Mouse (Mus musculus): Measurements from ENCODE around the gene Zfp715. TPM values are rescaled to one million over a fixed set of nuclear protein-coding genes. Genes with fewer than 3 reads are reported as not detected.
"Not testable (repeated sequence)": the region's sequence is repeated elsewhere in the genome, so short reads cannot be mapped to it uniquely, and the experiment has no call there.

Gene Zfp715
- 15.8 and 18.1 TPM in 2 replicates for polyA plus RNA-seq (2016; fragmentation: Nextera tagmentation; extraction: Ambion mirVana)

GRCm38 (mm10) chr7:43313013-43313428, at the start of gene Zfp715:
Gene Zfp715, minus strand, starts transcription at chr7:43313294.
- H3K9ac ChIP-seq = peak within 1 kb of the TSS; percentile 76
- peak within 1 kb of the TSS; percentile 84 for H3K27ac ChIP-seq
- peaks cover 20% of the 10 kb centered on the region for H3K36me3 ChIP-seq
- no peaks in the 10 kb centered on the region for H3K9me3 ChIP-seq (replicated peaks)
- H3K4me2 ChIP-seq (replicated peaks) = peak within 1 kb of the TSS; percentile 77
- H3K27me3 ChIP-seq = no peaks in the 10 kb centered on the region
- H3K4me3 ChIP-seq = peak within 1 kb of the TSS; percentile 74
- ATAC-seq (ENCODE audit: low FRiP score) = peak; percentile 95
- 0% methylated on average over 33 of the region's 33 CpGs for WGBS
- H3K4me1 ChIP-seq = peaks cover 11% of the 10 kb centered on the region

GRCm38 (mm10) chr7:43362021-43362420, 48.9 kb upstream of the Zfp715 start:
- Histone ChIP-seq H3K9me3 (replicated peaks) (no peaks in the 10 kb centered on the region), H3K4me1 (no peaks in the 10 kb centered on the region), H3K27ac (no peak overlapping the region), H3K36me3 (no peaks in the 10 kb centered on the region), H3K27me3 (no peaks in the 10 kb centered on the region), H3K4me3 (no peak overlapping the region), H3K9ac (no peak overlapping the region), H3K4me2 (replicated peaks) (no peak overlapping the region)
- 77% methylated on average over 4 of the region's 4 CpGs for WGBS
- ATAC-seq (ENCODE audit: low FRiP score) = no peak

DNA sequence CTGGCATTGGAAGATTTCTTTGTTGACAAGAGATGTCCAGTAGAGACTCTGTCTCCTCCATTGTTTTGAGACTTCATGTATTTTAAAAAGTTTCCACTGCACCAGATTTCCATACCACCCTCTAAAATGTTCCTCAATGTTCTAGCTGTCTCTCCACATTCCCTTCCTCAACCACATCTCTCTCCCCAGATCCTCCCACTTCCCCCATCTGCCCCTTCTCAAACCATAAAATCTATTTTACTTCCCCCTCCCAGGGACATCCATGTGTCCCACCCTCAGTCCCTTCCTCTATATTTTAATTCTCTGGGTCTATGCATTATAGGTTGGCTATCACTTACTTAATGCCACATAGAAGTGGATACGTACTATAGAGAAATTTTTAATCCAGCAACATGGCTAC, 48.3 kb upstream of the Zfp715 start:
- Histone ChIP-seq H3K4me1 (no peaks in the 10 kb centered on the region), H3K27me3 (no peaks in the 10 kb centered on the region), H3K9me3 (replicated peaks) (no peaks in the 10 kb centered on the region), H3K36me3 (no peaks in the 10 kb centered on the region), H3K27ac (no peak overlapping the region), H3K4me3 (no peak overlapping the region), H3K9ac (no peak overlapping the region), H3K4me2 (replicated peaks) (no peak overlapping the region)
- ATAC-seq (ENCODE audit: low FRiP score) = no peak
- WGBS = 76% methylated on average over 1 of the region's 1 CpGs

DNA sequence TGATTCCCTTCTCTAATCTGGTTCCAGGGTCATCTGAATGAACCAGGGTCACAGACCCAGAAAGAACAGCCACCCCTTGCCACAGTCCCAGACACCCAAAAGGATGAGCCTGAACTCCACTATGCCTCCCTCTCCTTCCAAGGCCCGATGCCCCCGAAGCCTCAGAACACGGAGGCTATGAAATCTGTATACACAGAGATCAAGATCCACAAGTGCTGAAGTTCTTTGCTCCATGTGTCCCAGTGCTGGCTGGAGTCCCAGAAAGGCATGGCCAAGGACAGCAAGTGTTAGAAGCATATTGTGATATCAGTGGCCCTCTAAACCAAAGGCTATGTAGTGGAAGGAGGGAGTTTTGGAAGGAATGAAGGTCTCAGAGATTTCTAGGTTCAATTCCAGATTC, 45.5 kb upstream of the Zfp715 start:
- WGBS = 91% methylated on average over 3 of the region's 3 CpGs
- Histone ChIP-seq H3K27ac (no peak overlapping the region), H3K27me3 (no peaks in the 10 kb centered on the region), H3K4me3 (no peak overlapping the region), H3K9me3 (replicated peaks) (no peaks in the 10 kb centered on the region), H3K9ac (no peak overlapping the region), H3K4me2 (replicated peaks) (no peak overlapping the region), H3K36me3 (no peaks in the 10 kb centered on the region), H3K4me1 (0 out of 2 replicates have a peak, but pooled peaks cover 6% of the 10 kb centered on the region)
- ATAC-seq (ENCODE audit: low FRiP score) = no peak

GRCm38 (mm10) chr7:43354893-43355835, 42.1 kb upstream of the Zfp715 start:
- Histone ChIP-seq H3K4me3 (no peak overlapping the region), H3K4me2 (replicated peaks) (peak overlapping the region; percentile 24; the same call in 1 of the 2 replicates), H3K36me3 (no peaks in the 10 kb centered on the region), H3K9me3 (replicated peaks) (no peaks in the 10 kb centered on the region), H3K9ac (peak overlapping the region; percentile 33; the same call in 1 of the 2 replicates), H3K27me3 (no peaks in the 10 kb centered on the region), H3K27ac (no peak overlapping the region), H3K4me1 (0 out of 2 replicates have a peak, but pooled peaks cover 6% of the 10 kb centered on the region)
- ATAC-seq (ENCODE audit: low FRiP score) = no peak
- WGBS = 14% methylated on average over 12 of the region's 12 CpGs

DNA sequence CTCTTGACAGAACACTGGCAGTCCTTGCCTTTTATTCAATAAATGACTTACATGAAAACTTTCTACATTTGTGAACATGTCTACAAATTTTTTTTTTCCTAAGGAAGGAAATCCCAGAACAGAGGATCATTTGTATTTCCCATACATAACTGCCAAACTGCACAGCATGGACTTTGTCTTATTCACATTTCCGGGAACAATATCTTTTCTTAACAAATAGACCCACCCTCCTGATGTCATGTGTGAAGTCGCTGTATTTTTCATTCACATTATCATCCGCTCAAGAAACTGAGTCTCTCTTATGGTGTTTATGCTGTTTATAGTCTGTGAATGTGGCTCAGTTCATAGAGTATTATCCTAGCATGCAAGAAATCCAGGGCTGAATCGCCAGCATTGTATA, 40.7 kb upstream of the Zfp715 start:
- Histone ChIP-seq H3K4me1 (0 out of 2 replicates have a peak, but pooled peaks cover 6% of the 10 kb centered on the region), H3K36me3 (no peaks in the 10 kb centered on the region), H3K27ac (no peak overlapping the region), H3K4me3 (no peak overlapping the region), H3K9me3 (replicated peaks) (no peaks in the 10 kb centered on the region), H3K4me2 (replicated peaks) (no peak overlapping the region), H3K9ac (no peak overlapping the region), H3K27me3 (no peaks in the 10 kb centered on the region)
- WGBS = 82% methylated on average over 4 of the region's 4 CpGs
- no peak for ATAC-seq (ENCODE audit: low FRiP score)

DNA sequence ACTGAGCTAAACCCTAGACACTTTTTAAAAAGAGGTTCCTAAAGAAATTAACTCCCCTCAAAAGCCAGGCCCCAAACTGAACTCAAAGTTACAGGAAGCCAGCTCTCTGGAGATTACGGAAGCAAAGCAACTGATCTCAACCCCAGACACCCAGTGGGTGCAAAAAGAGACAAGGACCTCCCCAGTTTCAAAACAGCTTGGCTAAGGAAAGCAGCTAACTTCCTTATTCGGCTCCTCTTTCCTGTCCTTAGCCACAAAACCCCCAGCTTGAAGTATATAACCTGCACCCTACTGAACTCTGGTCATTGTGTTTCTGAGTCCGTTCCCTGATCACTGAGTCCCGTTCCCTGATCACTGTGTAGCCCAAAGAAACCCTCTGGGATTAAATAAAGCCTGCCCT, 40.0 kb upstream of the Zfp715 start:
- Histone ChIP-seq H3K36me3 (no peaks in the 10 kb centered on the region), H3K4me3 (no peak overlapping the region), H3K4me2 (replicated peaks) (no peak overlapping the region), H3K27ac (no peak overlapping the region), H3K9ac (no peak overlapping the region), H3K9me3 (replicated peaks) (no peaks in the 10 kb centered on the region), H3K4me1 (0 out of 2 replicates have a peak, but pooled peaks cover 6% of the 10 kb centered on the region), H3K27me3 (no peaks in the 10 kb centered on the region)
- 77% methylated on average over 4 of the region's 4 CpGs for WGBS
- ATAC-seq (ENCODE audit: low FRiP score) = no peak

DNA sequence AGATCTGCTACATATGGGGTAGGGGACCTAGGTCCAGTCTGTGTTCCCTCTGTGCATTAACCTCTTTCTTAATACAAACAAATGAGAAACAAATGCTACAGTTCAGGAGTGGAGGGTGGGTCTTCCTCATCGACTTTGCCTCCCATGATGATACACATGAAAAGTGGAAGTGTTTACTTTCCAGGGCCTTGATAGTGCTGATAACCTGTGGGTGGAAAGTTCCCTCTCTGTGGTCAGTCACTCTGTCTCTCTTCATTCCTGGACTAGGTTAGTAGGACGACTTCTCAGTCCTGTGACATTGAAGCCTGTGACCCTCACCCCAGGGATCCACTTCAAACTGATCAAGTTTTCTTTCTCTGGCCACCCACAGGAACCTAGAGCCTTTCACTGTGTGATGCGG, 38.1 kb upstream of the Zfp715 start, which contains the start of gene Siglecf:
TSS of gene Siglecf (plus strand) at position 188 of the 400 bp plus-strand sequence.
- H3K4me3 ChIP-seq = no peak within 1 kb of the TSS
- H3K4me1 ChIP-seq = 0 out of 2 replicates have a peak, but pooled peaks cover 6% of the 10 kb centered on the region
- no peaks in the 10 kb centered on the region for H3K27me3 ChIP-seq
- no peak within 1 kb of the TSS for H3K9ac ChIP-seq
- no peaks in the 10 kb centered on the region for H3K9me3 ChIP-seq (replicated peaks)
- 55% methylated on average over 3 of the region's 3 CpGs for WGBS
- no peaks in the 10 kb centered on the region for H3K36me3 ChIP-seq
- H3K27ac ChIP-seq = no peak within 1 kb of the TSS
- no peak within 1 kb of the TSS for H3K4me2 ChIP-seq (replicated peaks)
- ATAC-seq (ENCODE audit: low FRiP score) = no peak

DNA sequence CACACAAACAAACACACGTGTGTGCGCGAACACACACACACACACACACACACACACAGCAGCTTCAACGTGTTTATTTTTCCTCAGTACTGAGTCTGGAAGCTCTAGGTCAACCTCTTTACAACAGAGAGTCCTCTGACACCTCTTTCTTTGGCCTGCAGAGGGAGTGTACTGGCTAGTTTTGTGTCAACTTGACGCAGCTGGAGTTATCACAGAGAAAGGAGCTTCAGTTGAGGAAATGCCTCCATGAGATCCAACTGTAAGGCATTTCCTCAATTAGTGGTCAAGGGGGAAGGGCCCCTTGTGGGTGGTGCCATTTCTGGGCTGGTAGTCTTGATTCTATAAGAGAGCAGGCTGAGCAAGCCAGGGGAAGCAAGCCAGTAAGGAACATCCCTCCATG, 36.5 kb upstream of the Zfp715 start:
- H3K4me3 ChIP-seq; H3K9ac ChIP-seq; H3K36me3 ChIP-seq; H3K4me1 ChIP-seq; ATAC-seq (ENCODE audit: low FRiP score); H3K9me3 ChIP-seq (replicated peaks); H3K27ac ChIP-seq; H3K27me3 ChIP-seq; H3K4me2 ChIP-seq (replicated peaks): not testable (repeated sequence)
- 73% methylated on average over 5 of the region's 5 CpGs for WGBS

DNA sequence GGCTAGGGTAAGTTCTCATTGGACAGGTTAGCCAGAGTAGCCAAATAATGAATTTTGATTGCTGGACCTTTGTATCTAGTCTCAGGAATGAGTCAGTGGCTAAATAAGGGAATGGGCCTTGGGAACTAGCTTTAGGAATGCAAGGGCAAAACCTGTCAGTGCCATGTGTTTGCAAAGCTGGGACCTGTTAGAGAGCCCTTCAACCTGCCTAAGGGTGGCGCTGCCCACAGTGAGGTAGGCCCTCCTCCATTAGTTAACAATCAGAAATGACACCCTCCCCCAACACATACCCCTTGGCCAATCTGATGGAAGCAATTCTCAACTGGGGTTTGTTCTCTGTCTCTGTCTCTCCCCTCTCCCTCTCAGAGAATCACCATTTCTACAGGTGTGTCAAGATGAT, 33.5 kb upstream of the Zfp715 start:
- Histone ChIP-seq H3K36me3 (no peaks in the 10 kb centered on the region), H3K9me3 (replicated peaks) (no peaks in the 10 kb centered on the region), H3K4me3 (no peak overlapping the region), H3K27me3 (no peaks in the 10 kb centered on the region), H3K4me2 (replicated peaks) (no peak overlapping the region), H3K4me1 (no peaks in the 10 kb centered on the region), H3K27ac (no peak overlapping the region), H3K9ac (no peak overlapping the region)
- ATAC-seq (ENCODE audit: low FRiP score) = no peak
- 84% methylated on average over 1 of the region's 1 CpGs for whole genome bisulfite sequencing

GRCm38 (mm10) chr7:43346148-43346547, 33.1 kb upstream of the Zfp715 start:
- Histone ChIP-seq H3K36me3 (no peaks in the 10 kb centered on the region), H3K9me3 (replicated peaks) (no peaks in the 10 kb centered on the region), H3K9ac (no peak overlapping the region), H3K27ac (no peak overlapping the region), H3K27me3 (no peaks in the 10 kb centered on the region), H3K4me3 (no peak overlapping the region), H3K4me1 (no peaks in the 10 kb centered on the region), H3K4me2 (replicated peaks) (no peak overlapping the region)
- ATAC-seq (ENCODE audit: low FRiP score) = no peak
- WGBS = 71% methylated on average over 4 of the region's 4 CpGs

GRCm38 (mm10) chr7:43344491-43344890, 31.4 kb upstream of the Zfp715 start:
- ATAC-seq (ENCODE audit: low FRiP score) = no peak
- Histone ChIP-seq H3K4me3 (no peak overlapping the region), H3K4me2 (replicated peaks) (no peak overlapping the region), H3K27me3 (no peaks in the 10 kb centered on the region), H3K27ac (no peak overlapping the region), H3K36me3 (no peaks in the 10 kb centered on the region), H3K9ac (no peak overlapping the region), H3K4me1 (no peaks in the 10 kb centered on the region), H3K9me3 (replicated peaks) (no peaks in the 10 kb centered on the region)
- WGBS = 75% methylated on average over 4 of the region's 4 CpGs
